Mouse (Mus musculus): ENCODE data around the gene Nr2c1. TPM values are rescaled to one million over a fixed set of nuclear protein-coding genes. Genes with fewer than 3 reads are reported as not detected.

Nr2c1 gene
- total RNA-seq (2021): 1 to 10 TPM; 5.5 to 7.0 TPM
- long read RNA-seq, experiment 1, partial matches to known transcripts: 0 of 4 reads
- long read RNA-seq, experiment 1, other reads (novel, unspliced or antisense): 0 of 4 reads
- long read RNA-seq, experiment 2, transcript Nr2c1-203 (14 exons, 3,732 nt): major isoform, 11 of 11 reads
- long read RNA-seq, experiment 2, partial matches to known transcripts: 0 of 11 reads
- long read RNA-seq, experiment 2, other reads (novel, unspliced or antisense): 0 of 11 reads

GRCm38 (mm10) chr10:94147756-94148531, at the start of gene Nr2c1:
Nr2c1 (plus strand) TSS chr10:94148023.
- intact Hi-C loops (cut with DNase I): loop anchor here (5.0 kb wide), 1 partner anchor 49 kb away; the partner anchor contains the start of gene Ndufa12
- peak; percentile 97 for DNase-seq
- TF ChIP-seq CTCF (IDR thresholded peaks at IDR 0.05): peak; percentile 90
- Histone ChIP-seq H3K27ac (peak within 1 kb of the TSS; percentile 100), H3K4me3 (peak within 1 kb of the TSS; percentile 85)

DNA sequence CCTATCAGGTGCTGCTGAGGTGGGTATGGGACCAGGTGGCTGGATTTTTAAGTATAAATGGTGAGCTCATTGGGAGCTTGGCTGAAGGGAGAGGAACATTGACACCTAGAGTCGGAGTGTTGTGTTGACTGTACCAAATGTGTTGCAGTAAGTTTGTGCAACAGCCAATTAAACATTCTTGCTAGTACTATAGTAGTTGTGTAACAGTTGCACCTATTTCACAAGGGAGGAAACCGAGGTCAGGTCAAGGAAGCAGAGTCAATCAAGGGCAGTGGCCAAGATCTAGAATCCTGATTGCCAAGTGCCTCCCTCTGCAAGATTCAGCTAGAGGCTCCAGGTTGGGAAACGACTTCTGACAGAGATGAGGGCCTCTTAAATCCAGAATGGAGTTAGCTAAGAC, 49.7 kb upstream of the Nr2c1 start:
- Histone ChIP-seq H3K4me3 (no peak overlapping the region), H3K27ac (no peak overlapping the region)
- DNase-seq: no peak
- no peak for TF ChIP-seq CTCF (IDR thresholded peaks at IDR 0.05)
- intact Hi-C loops (cut with DNase I): no loop called here

GRCm38 (mm10) chr10:94105498-94105897, 42.3 kb upstream of the Nr2c1 start:
- TF ChIP-seq CTCF (IDR thresholded peaks at IDR 0.05): no peak
- no peak overlapping the region for H3K27ac ChIP-seq
- no peak overlapping the region for H3K4me3 ChIP-seq
- intact Hi-C loops (cut with DNase I): no loop called here
- DNase-seq: no peak

DNA sequence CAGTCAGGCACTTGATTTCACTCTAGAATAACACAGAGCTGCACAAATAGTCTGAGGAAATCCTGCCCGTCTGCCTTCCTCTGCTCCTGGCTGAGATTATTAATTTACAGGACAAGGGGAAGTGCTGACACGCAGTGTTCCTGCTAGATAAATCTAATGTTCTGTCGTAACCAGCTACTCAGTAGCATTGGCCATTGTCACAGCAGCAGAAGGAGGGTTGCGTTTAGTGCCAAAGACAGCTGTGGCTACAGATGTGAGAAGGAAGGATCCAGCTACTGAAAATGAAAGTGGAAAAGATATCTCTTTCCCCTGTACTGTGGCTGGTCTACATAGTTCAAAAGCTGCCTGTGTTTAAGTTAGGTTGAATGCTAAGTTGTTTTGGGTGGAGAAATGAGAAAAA, 40.7 kb upstream of the Nr2c1 start:
- Histone ChIP-seq H3K4me3 (peak overlapping the region; percentile 40), H3K27ac (peak overlapping the region; percentile 46)
- DNase-seq: no peak
- intact Hi-C loops (cut with DNase I): no loop called here
- no peak for TF ChIP-seq CTCF (IDR thresholded peaks at IDR 0.05)

DNA sequence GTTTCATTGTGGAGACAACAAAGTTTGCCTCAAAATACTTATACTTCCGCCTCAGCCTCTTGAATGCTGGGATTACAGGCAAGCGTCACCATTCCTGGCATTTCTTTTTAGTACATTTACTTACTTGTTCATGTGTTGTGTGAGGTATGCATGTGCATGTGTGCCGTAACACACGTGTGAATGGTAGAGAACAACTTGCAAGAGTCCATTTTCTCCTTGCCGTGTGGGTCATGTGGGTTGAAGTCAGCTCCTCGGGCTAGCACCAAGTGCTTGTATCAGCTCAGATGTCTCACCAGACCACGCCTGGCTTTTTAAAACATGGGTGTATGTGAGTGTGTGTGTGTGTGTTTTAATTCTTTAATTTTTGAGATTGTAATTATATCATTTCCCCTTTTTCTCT, 40.2 kb upstream of the Nr2c1 start:
- no peak for DNase-seq
- Histone ChIP-seq H3K4me3 (peak overlapping the region; percentile 40), H3K27ac (peak overlapping the region; percentile 46)
- intact Hi-C loops (cut with DNase I): no loop called here
- no peak for TF ChIP-seq CTCF (IDR thresholded peaks at IDR 0.05)

DNA sequence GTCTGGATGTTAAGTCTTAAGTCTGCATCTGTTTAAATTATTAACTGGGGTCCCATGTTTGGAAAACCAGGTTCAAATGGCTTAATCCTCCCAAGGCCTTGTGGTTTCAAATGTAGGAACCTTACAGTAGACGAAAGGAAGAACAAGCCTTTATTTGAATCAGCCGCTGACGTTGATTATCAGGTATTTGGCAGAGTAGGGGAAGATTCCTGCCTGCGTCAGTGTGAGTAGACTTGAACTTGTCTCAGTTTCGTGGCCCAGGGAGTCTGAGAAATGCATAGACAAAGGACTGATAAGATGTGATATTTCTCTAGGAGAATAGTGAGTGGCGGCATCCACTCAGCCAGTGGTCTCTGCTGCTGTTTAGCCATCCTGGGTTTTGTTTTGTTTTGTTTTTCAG, 39.0 kb upstream of the Nr2c1 start:
- no peak overlapping the region for H3K27ac ChIP-seq
- intact Hi-C loops (cut with DNase I): no loop called here

DNA sequence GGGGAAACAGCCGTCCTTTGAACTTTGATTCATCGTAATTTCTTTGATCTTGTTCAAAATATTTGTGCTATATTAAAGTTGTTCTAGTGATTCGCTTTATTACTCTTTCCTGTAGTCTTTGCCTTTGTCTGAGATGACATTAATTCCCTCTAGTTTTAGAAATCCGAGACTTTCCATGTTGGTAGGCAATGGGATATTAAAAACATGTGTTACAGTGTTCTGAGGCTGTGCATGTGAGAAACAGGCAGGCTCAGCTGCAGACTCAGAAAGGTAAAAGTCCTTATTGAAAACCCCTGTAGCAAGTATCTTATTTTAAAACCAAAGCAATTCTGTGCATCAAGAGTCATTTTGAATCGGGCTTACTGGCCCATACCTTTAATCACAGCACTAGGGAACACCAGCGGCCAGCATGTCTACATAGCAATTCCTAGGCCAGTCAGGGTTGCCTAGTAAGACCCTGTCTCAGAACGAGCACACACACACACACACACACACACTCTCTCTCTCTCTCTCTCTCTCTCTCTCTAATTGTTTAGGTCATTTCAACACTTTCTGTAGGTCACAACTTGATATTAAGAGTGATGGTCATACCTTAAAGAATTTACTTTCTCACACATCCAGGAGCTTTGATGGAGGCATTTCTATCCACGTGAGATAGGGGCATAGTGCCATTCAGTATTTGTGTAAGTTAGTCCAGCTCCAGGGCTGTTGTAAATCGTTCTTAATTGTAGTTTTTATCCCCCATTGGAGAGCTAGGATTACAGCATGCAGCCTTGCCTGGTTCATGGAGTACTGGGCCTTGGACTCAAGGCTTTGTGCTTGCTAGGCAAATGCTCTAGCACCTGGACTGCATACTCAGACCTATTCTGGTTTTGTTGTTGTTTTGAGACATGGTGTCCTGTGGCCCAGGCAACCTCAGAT, 36.7 kb upstream of the Nr2c1 start:
- no peak for TF ChIP-seq CTCF (IDR thresholded peaks at IDR 0.05)
- intact Hi-C loops (cut with DNase I): no loop called here
- no peak for DNase-seq
- Histone ChIP-seq H3K27ac (no peak overlapping the region), H3K4me3 (no peak overlapping the region)

More for the DNA sequence above, 39.0 kb upstream of the Nr2c1 start:
- TF ChIP-seq CTCF (IDR thresholded peaks at IDR 0.05): no peak
- DNase-seq: no peak
- H3K4me3 ChIP-seq: no peak overlapping the region

GRCm38 (mm10) chr10:94112207-94112606, 35.6 kb upstream of the Nr2c1 start:
- no peak for TF ChIP-seq CTCF (IDR thresholded peaks at IDR 0.05)
- Histone ChIP-seq H3K4me3 (no peak overlapping the region), H3K27ac (no peak overlapping the region)
- intact Hi-C loops (cut with DNase I): no loop called here
- no peak for DNase-seq

DNA sequence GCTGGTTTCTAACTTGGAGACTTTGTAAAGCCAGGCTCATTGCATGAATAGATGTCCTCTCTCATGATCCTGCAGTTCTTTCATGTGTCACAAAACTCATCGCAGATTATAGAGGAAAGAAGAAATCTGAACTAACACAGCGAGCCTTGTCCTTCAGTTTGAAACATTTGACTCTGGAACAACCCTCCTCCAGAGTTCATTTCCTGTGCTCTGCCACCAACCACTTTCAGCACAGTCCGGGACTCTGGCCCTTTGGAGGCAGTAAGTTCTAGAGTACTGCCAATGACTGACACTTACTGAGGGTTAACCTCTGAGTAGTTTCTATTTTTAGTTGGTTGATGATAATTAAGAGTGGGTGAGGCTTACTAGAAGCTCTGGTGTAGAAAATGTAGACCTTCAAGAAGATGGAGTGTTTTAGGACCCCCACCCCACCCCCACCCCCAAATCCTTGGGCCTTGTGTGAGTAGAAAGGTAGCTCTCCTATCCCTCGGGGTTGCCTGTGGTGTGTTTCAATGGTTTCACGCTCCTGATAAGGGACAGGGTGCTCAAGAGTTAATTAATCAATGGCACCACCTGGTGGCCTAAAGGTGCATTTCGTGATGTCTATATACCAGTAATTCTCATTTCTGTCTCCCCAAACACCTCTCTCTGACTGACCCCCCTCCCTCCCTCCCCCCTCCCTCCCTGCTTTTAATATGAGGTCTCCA, 31.8 kb upstream of the Nr2c1 start:
- Histone ChIP-seq H3K4me3 (peak overlapping the region; percentile 55), H3K27ac (peak overlapping the region; percentile 50)
- DNase-seq: peak; percentile 77
- peak; percentile 69 for TF ChIP-seq CTCF (IDR thresholded peaks at IDR 0.05)
- intact Hi-C loops (cut with DNase I): loop anchor here (1.0 to 5.0 kb wide), 3 partner anchors 81 to 298 kb away; partner anchors contain the start of gene Vezt

GRCm38 (mm10) chr10:94116781-94117340, 31.0 kb upstream of the Nr2c1 start:
- no peak for TF ChIP-seq CTCF (IDR thresholded peaks at IDR 0.05)
- H3K4me3 ChIP-seq: no peak overlapping the region
- no peak for DNase-seq
- no peak overlapping the region for H3K27ac ChIP-seq
- intact Hi-C loops (cut with DNase I): loop anchor here (1.0 to 5.0 kb wide), 4 partner anchors 82 to 299 kb away; partner anchors contain the start of gene Vezt

- no peak for TF ChIP-seq CTCF (IDR thresholded peaks at IDR 0.05)
- DNase-seq: no peak
- Histone ChIP-seq H3K27ac (no peak overlapping the region), H3K4me3 (no peak overlapping the region)
- intact Hi-C loops (cut with DNase I): loop anchor here (1.0 to 5.0 kb wide), 2 partner anchors 106 to 173 kb away; no protein-coding TSS in a partner anchor
Measured at GRCm38 (mm10) chr10:94117916-94118315, 29.9 kb upstream of the Nr2c1 start.
